Mouse (Mus musculus) testis, adult 2 months (tissue): Measurements from ENCODE around the gene Pomgnt1.

Experiments used
- CTCF ChIP-seq: fragments of 200-500 bp; IDR thresholded peaks from 2 replicates; pipeline ENCODE4 v1.5.1; 2012; ENCODE audit warnings: low read depth, mild to moderate bottlenecking, inconsistent platforms, low read length, moderate library complexity; ENCODE audit not compliant: control insufficient read depth, insufficient read depth, insufficient replicate concordance
- POLR2A ChIP-seq: fragments of 200-500 bp; IDR thresholded peaks from 2 replicates; pipeline ENCODE4 v1.6.1; 2012; ENCODE audit warnings: low read depth, mild to moderate bottlenecking, inconsistent platforms, low read length, moderate library complexity; ENCODE audit not compliant: control insufficient read depth

- TF ChIP-seq POLR2A (no peak), CTCF (no peak)
Measured at GRCm38 (mm10) chr4:116206531-116206930, 82.9 kb downstream of the Pomgnt1 start.
